Mouse (Mus musculus) testis, postnatal 14 days (tissue): ENCODE data around the gene Zic1.
A peak's percentile ranks its signal among the peaks of the same experiment; 100 is the strongest.

Experiments used
- DNase-seq: peaks from one replicate; pipeline ENCODE4 v3.0.0; 2021; ENCODE audit warnings: low spot score

Gene Zic1

GRCm38 (mm10) chr9:91366999-91367811 lies 1.6 kb upstream of the Zic1 start:
- no peak for DNase-seq

- DNase-seq, result no peak
Measured at GRCm38 (mm10) chr9:91366226-91366998, 802 bp upstream of the Zic1 start.

- DNase-seq, result no peak
Measured at GRCm38 (mm10) chr9:91364971-91365501, 574 bp downstream of the Zic1 start.

- DNase-seq, result no peak
Measured at GRCm38 (mm10) chr9:91364127-91364970, 1.3 kb downstream of the Zic1 start.

- no peak for DNase-seq
Measured at GRCm38 (mm10) chr9:91363814-91364126, 1.8 kb downstream of the Zic1 start.

GRCm38 (mm10) chr9:91363011-91363730 lies 2.4 kb downstream of the Zic1 start:
- no peak for DNase-seq

GRCm38 (mm10) chr9:91361856-91362601 lies 3.6 kb downstream of the Zic1 start, which contains the start of gene Zic4:
Gene Zic4 (plus strand): TSS chr9:91362413.
- DNase-seq, result no peak

- DNase-seq, result no peak
Measured at GRCm38 (mm10) chr9:91361033-91361855, 4.4 kb downstream of the Zic1 start.

GRCm38 (mm10) chr9:91360151-91361032 lies 5.2 kb downstream of the Zic1 start:
- DNase-seq, result no peak

GRCm38 (mm10) chr9:91358851-91359687 lies 6.5 kb downstream of the Zic1 start:
- no peak for DNase-seq

GRCm38 (mm10) chr9:91357321-91357720 lies 8.3 kb downstream of the Zic1 start:
- DNase-seq, result no peak

GRCm38 (mm10) chr9:91356353-91356740 lies 9.3 kb downstream of the Zic1 start:
- DNase-seq, result no peak

- peak; percentile 54 for DNase-seq
Measured at GRCm38 (mm10) chr9:91355629-91356352, 9.8 kb downstream of the Zic1 start.

- no peak for DNase-seq
Measured at GRCm38 (mm10) chr9:91355270-91355589, 10.4 kb downstream of the Zic1 start.

- DNase-seq, result no peak
Measured at GRCm38 (mm10) chr9:91354434-91355269, 11.0 kb downstream of the Zic1 start.
